Mouse (Mus musculus): ENCODE data around the gene D230025D16Rik. TPM values are rescaled to one million over a fixed set of nuclear protein-coding genes. Genes with fewer than 3 reads are reported as not detected.
A peak's percentile ranks its signal among the peaks of the same experiment; 100 is the strongest.
"Not testable (repeated sequence)": the region's sequence is repeated elsewhere in the genome, so short reads cannot be mapped to it uniquely, and the experiment has no call there.

The D230025D16Rik gene
- total and polyA plus RNA-seq, 2 experiments: 54.9 to 67.3 TPM

GRCm38 (mm10) chr8:105289805-105290460 is 65.0 kb downstream of the D230025D16Rik start, which contains the start of gene 4931428F04Rik:
Gene 4931428F04Rik, minus strand, starts transcription at chr8:105289864.
- DNase-seq (ENCODE audit: extremely low read depth, low read depth, low spot score): no peak
- Histone ChIP-seq H3K4me3 (ENCODE audit: insufficient read depth, low read depth, low read length) (peak within 1 kb of the TSS; percentile 77), H3K9ac (ENCODE audit: low read depth, low read length) (peak within 1 kb of the TSS; percentile 63), H3K4me1 (ENCODE audit: control insufficient read depth, insufficient read depth, low read length) (peaks cover 8% of the 10 kb centered on the region; the same call in 1 of the 2 replicates), H3K27me3 (ENCODE audit: control insufficient read depth, insufficient read depth, low read length) (no peaks in the 10 kb centered on the region), H3K27ac (replicated peaks; ENCODE audit: insufficient read depth, low read depth, low read length) (no peak within 1 kb of the TSS), H3K79me2 (ENCODE audit: control insufficient read depth, insufficient read depth, low read length) (no peaks in the 10 kb centered on the region), H3K36me3 (ENCODE audit: control insufficient read depth, insufficient read depth, low read length) (no peaks in the 10 kb centered on the region)
- WGBS: 12% methylated on average over 43 of the region's 43 CpGs
- TF ChIP-seq CTCF (IDR thresholded peaks at IDR 0.05; ENCODE audit: low read depth, low read length) (peak; percentile 64), POLR2A (IDR thresholded peaks at IDR 0.05; ENCODE audit: extremely low read depth, insufficient read depth, low read length) (no peak)

- 12% methylated on average over 31 of the region's 31 CpGs for WGBS
- no peaks in the 10 kb centered on the region for H3K36me3 ChIP-seq (ENCODE audit: control insufficient read depth, insufficient read depth, low read length)
- no peak overlapping the region for H3K9ac ChIP-seq (ENCODE audit: low read depth, low read length)
- no peaks in the 10 kb centered on the region for H3K79me2 ChIP-seq (ENCODE audit: control insufficient read depth, insufficient read depth, low read length)
- no peaks in the 10 kb centered on the region for H3K27me3 ChIP-seq (ENCODE audit: control insufficient read depth, insufficient read depth, low read length)
- DNase-seq (ENCODE audit: extremely low read depth, low read depth, low spot score): peak; percentile 71
- no peak overlapping the region for H3K4me3 ChIP-seq (ENCODE audit: insufficient read depth, low read depth, low read length)
- no peak overlapping the region for H3K27ac ChIP-seq (replicated peaks; ENCODE audit: insufficient read depth, low read depth, low read length)
- H3K4me1 ChIP-seq (ENCODE audit: control insufficient read depth, insufficient read depth, low read length): peaks cover 8% of the 10 kb centered on the region; the same call in 1 of the 2 replicates
- TF ChIP-seq CTCF (IDR thresholded peaks at IDR 0.05; ENCODE audit: low read depth, low read length): peak; percentile 96
- no peak for TF ChIP-seq POLR2A (IDR thresholded peaks at IDR 0.05; ENCODE audit: extremely low read depth, insufficient read depth, low read length)
Observed at GRCm38 (mm10) chr8:105290554-105291314, 65.8 kb downstream of the D230025D16Rik start.

GRCm38 (mm10) chr8:105291364-105291763 is 66.4 kb downstream of the D230025D16Rik start:
- not testable (repeated sequence) for H3K9ac ChIP-seq (ENCODE audit: low read depth, low read length); H3K27me3 ChIP-seq (ENCODE audit: control insufficient read depth, insufficient read depth, low read length); H3K27ac ChIP-seq (replicated peaks; ENCODE audit: insufficient read depth, low read depth, low read length); H3K4me1 ChIP-seq (ENCODE audit: control insufficient read depth, insufficient read depth, low read length); DNase-seq (ENCODE audit: extremely low read depth, low read depth, low spot score); H3K36me3 ChIP-seq (ENCODE audit: control insufficient read depth, insufficient read depth, low read length); H3K4me3 ChIP-seq (ENCODE audit: insufficient read depth, low read depth, low read length); H3K79me2 ChIP-seq (ENCODE audit: control insufficient read depth, insufficient read depth, low read length)
- 71% methylated on average over 8 of the region's 8 CpGs for WGBS

- DNase-seq (ENCODE audit: extremely low read depth, low read depth, low spot score); H3K4me3 ChIP-seq (ENCODE audit: insufficient read depth, low read depth, low read length); H3K27ac ChIP-seq (replicated peaks; ENCODE audit: insufficient read depth, low read depth, low read length); H3K27me3 ChIP-seq (ENCODE audit: control insufficient read depth, insufficient read depth, low read length); H3K36me3 ChIP-seq (ENCODE audit: control insufficient read depth, insufficient read depth, low read length); H3K9ac ChIP-seq (ENCODE audit: low read depth, low read length); H3K4me1 ChIP-seq (ENCODE audit: control insufficient read depth, insufficient read depth, low read length); H3K79me2 ChIP-seq (ENCODE audit: control insufficient read depth, insufficient read depth, low read length): not testable (repeated sequence)
- WGBS: 61% methylated on average over 3 of the region's 3 CpGs
Observed at GRCm38 (mm10) chr8:105291802-105292201, 66.9 kb downstream of the D230025D16Rik start.

- H3K4me3 ChIP-seq (ENCODE audit: insufficient read depth, low read depth, low read length): no peak overlapping the region
- no peak for DNase-seq (ENCODE audit: extremely low read depth, low read depth, low spot score)
- no peak overlapping the region for H3K9ac ChIP-seq (ENCODE audit: low read depth, low read length)
- H3K4me1 ChIP-seq (ENCODE audit: control insufficient read depth, insufficient read depth, low read length): peaks cover 8% of the 10 kb centered on the region; the same call in 1 of the 2 replicates
- TF ChIP-seq POLR2A (IDR thresholded peaks at IDR 0.05; ENCODE audit: extremely low read depth, insufficient read depth, low read length): no peak
- TF ChIP-seq CTCF (IDR thresholded peaks at IDR 0.05; ENCODE audit: low read depth, low read length): no peak
- H3K27me3 ChIP-seq (ENCODE audit: control insufficient read depth, insufficient read depth, low read length): no peaks in the 10 kb centered on the region
- no peaks in the 10 kb centered on the region for H3K79me2 ChIP-seq (ENCODE audit: control insufficient read depth, insufficient read depth, low read length)
- 70% methylated on average over 7 of the region's 7 CpGs for WGBS
- H3K27ac ChIP-seq (replicated peaks; ENCODE audit: insufficient read depth, low read depth, low read length): no peak overlapping the region
- H3K36me3 ChIP-seq (ENCODE audit: control insufficient read depth, insufficient read depth, low read length): no peaks in the 10 kb centered on the region
Observed at GRCm38 (mm10) chr8:105292471-105292870, 67.5 kb downstream of the D230025D16Rik start.

GRCm38 (mm10) chr8:105293405-105293804 is 68.5 kb downstream of the D230025D16Rik start:
- no peak for TF ChIP-seq POLR2A (IDR thresholded peaks at IDR 0.05; ENCODE audit: extremely low read depth, insufficient read depth, low read length)
- TF ChIP-seq CTCF (IDR thresholded peaks at IDR 0.05; ENCODE audit: low read depth, low read length): no peak
- WGBS: 67% methylated on average over 19 of the region's 19 CpGs
- Histone ChIP-seq H3K36me3 (ENCODE audit: control insufficient read depth, insufficient read depth, low read length) (no peaks in the 10 kb centered on the region), H3K27me3 (ENCODE audit: control insufficient read depth, insufficient read depth, low read length) (no peaks in the 10 kb centered on the region), H3K4me3 (ENCODE audit: insufficient read depth, low read depth, low read length) (peak overlapping the region; percentile 3; the same call in 1 of the 2 replicates), H3K79me2 (ENCODE audit: control insufficient read depth, insufficient read depth, low read length) (peaks cover 9% of the 10 kb centered on the region), H3K4me1 (ENCODE audit: control insufficient read depth, insufficient read depth, low read length) (peaks cover 11% of the 10 kb centered on the region), H3K27ac (replicated peaks; ENCODE audit: insufficient read depth, low read depth, low read length) (0 out of 2 replicates have a peak overlapping the region, but pooled peaks have one; percentile 1), H3K9ac (ENCODE audit: low read depth, low read length) (0 out of 2 replicates have a peak overlapping the region, but pooled peaks have one; percentile 6)
- no peak for DNase-seq (ENCODE audit: extremely low read depth, low read depth, low spot score)
